Mouse (Mus musculus): Measurements from ENCODE around the gene Tbc1d16.

- no peak for TF ChIP-seq POLR2A (IDR thresholded peaks at IDR 0.05; ENCODE audit: low read depth, low read length)
- TF ChIP-seq CTCF (IDR thresholded peaks at IDR 0.05; ENCODE audit: extremely low read depth, insufficient read length, insufficient replicate concordance, low read depth, low read length): no peak
These were observed 83.4 kb downstream of the Tbc1d16 start for GRCm38 (mm10) chr11:119144801-119145475.

Data from small intestine, adult 2 months (tissue).